Mouse (Mus musculus) adrenal gland, postnatal 10 days (tissue): ENCODE data around the gene Fam98b. TPM values are rescaled to one million over a fixed set of nuclear protein-coding genes. Genes with fewer than 3 reads are reported as not detected.

ENCODE experiments used
- DNase-seq: peaks from one replicate; pipeline ENCODE4 v3.0.0; 2021; ENCODE audit warnings: mixed read lengths
- total RNA-seq, 2 experiments: library from RNA; stranded (reverse); gene quantifications; 2 replicates each; pipeline ENCODE4 v1.2.3; 2021

Fam98b gene
- total RNA-seq, 2 experiments from 2014 or later = 29.5 to 31.2 TPM

DNA sequence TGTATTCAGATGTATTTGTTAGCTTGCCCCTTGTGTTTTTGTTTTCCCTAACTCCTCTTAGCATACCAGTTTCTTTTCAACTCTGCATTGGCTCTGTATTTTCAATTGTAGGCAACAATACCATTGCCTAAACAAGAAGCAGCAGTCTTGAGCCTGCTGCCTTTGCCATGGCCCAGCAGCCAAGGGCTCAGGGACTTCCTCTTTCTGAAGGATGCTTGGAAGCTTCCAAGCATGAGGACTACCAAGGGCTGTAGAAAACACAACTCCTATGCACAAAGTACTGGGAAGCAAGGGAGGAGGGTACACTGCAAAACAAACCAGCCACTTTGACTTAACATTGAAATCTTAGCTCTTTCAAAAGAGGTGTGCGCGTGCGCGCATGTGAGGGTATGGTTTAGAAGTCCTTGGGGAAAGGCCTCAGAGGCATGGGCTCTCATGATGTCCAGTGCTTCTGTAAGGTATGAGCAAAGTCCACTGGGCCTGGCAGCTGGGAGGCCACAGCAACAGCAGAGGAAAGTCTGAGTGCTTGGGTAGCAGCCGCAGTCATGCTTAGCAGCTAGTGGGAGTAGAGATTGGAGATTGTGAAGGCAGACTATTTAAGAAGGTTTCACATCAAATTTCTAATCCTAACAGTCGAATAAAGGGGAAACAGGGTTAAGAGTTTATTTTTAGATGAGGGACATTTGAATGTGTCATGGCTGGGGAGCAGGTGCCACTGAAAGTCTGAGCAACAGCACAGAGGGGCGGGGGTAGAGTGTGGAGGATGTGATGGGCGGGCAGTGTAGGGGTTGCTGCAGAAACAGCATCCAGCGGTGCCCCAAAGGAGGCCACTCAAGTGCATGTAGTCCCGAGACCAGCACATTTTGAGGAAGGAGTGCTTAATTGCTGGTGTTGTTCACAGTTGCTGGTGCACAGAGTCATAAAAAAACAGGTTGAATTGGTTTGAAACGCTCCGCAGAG is 54.1 kb downstream of the Fam98b start:
- DNase-seq = no peak

DNA sequence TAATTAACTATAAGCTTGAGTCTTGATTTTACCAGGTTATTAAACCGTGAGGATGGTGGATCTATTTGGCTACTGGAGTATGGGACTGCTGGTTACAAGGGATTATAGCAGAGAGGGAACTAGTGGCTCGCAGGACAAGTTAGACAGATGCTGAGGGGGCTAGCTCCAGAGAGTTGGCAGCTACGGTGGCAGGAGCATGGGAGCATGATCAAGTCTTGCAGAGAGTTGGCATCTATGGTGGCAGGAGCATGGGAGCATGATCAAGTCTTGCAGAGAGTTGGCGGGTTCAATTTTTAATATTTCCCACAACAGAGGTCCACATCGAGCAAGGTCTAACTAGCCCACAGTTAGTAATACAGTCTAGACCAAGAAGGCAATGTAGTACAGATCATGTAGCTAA is 55.4 kb downstream of the Fam98b start:
- no peak for DNase-seq

DNA sequence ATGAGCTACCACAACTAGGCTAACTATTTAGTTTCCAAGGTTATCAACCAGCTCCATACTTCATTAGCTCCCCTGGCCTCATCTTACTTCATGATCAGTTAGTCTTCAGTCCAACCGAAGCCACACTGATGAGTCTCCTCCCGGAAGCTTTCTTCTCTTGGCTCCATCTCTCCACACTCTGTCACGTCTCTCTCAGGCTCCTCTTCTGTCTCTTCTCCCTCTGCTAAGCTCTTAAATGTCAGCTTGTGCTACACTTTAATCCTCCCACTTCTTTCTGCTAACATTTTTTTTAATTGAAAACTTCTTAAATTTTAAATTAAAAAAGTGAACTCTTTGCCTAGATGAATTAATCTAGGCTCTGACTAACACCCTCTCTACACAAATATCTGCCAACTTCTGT is 58.4 kb downstream of the Fam98b start:
- DNase-seq = no peak

- DNase-seq = no peak
These were observed 59.5 kb downstream of the Fam98b start for GRCm38 (mm10) chr2:117309046-117309445.

GRCm38 (mm10) chr2:117311349-117311748 is 61.8 kb downstream of the Fam98b start:
- DNase-seq = no peak

DNA sequence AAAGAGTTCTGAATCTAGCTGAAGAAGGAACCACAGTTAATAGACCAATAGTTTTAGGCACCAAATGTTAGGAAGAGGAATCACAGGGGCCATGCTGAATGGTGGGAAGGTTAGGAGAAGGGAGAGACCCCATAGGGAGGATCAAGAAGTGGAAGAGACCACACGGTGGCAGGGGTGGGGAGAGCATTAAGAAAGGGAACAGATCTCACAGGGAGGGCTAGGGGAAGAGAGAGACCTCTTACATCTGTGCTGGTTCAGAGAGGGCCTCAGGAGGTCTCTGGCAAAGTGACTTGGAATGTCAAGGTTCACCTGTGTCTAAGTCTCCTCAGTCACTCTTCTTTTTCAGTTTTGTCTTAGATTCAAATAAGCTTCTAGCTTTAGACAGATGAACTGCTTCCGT is 62.5 kb downstream of the Fam98b start:
- no peak for DNase-seq

DNA sequence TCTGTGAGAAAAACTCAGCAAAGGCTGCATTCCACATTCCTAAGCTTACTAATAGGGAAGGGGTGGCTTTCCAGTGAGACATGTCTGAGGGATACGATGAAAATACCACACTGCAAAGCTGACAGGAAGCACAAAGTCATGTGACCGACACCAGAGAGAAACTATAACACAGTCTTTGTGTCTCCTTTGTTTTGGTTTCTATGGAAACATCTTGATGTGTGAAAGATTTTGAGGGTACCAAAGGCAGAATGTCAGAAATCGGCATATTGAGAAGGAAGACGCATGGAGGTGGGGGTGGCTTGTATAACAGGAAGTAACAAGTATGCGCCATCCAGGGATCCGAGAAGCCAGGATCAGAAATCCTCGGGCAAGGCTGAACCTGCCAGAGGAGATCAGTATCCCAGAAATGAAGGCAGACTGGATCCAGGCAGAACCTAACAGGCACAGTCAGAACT is 62.9 kb downstream of the Fam98b start:
- no peak for DNase-seq

DNA sequence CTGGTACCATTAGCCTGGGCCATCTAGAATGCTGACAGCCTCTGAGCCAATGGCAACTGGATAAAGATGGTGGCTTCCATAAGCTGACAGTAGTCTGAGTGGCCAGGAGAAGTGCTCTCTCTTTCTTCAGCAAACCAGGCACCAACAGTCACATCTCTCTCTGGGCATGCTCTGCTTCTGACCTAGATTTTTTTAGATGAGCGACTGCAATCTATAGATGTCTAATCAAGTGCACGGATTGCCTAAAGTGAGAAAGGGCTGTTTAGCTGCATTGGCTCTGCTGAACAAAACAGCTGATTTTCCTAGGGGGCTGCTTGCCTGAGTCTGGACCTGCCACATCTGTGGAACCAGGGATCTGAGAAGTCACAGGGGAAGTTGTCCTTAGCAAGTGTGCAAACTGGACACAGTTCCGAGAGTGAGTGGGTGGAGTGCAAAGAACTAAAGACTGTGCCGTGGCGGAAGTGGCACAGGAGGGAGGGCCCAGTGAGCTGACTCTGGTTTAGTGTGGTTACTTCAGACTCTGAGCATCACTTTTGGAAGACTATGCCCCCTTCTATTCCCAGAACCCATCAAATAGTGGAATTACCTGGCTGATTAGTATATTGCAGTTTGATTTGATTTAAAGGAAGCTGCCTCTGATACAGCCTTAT is 64.2 kb downstream of the Fam98b start:
- DNase-seq = no peak

- DNase-seq = no peak
These were observed 69.5 kb downstream of the Fam98b start for GRCm38 (mm10) chr2:117318991-117319390.

Other genes with a start within 250 kb of the Fam98b start
- gene Spred1, start 128.4 kb upstream of the Fam98b start, total RNA-seq = 10 to 100 TPM; 54.5 to 67.9 TPM
- 1 to 10 TPM; 2.7 to 3.2 TPM for gene Rasgrp1, start 93.3 kb downstream of the Fam98b start, total RNA-seq